Mouse (Mus musculus) brain, embryonic 14.5 days (tissue): ENCODE data around the gene Ddit4. TPM values are rescaled to one million over a fixed set of nuclear protein-coding genes. Genes with fewer than 3 reads are reported as not detected.
A peak's percentile ranks its signal among the peaks of the same experiment; 100 is the strongest.

ENCODE experiments used
- DNase-seq: peaks from one replicate; pipeline ENCODE4 v3.0.0-alpha.2; 2011; ENCODE audit warnings: low read depth
- CTCF ChIP-seq: fragments of 200-500 bp; IDR thresholded peaks from 2 replicates; pipeline ENCODE4 v1.5.1; 2012; ENCODE audit warnings: inconsistent platforms, mild to moderate bottlenecking, moderate library complexity, borderline replicate concordance; ENCODE audit not compliant: insufficient read depth, insufficient read length; ENCODE audit errors: extremely low read depth
- POLR2A ChIP-seq: fragments of 200-500 bp; IDR thresholded peaks from 2 replicates; pipeline ENCODE4 v1.6.1; 2012; ENCODE audit warnings: mild to moderate bottlenecking, inconsistent platforms, borderline replicate concordance; ENCODE audit not compliant: poor library complexity, insufficient read depth, insufficient read length, severe bottlenecking; ENCODE audit errors: extremely low read depth
- polyA plus RNA-seq: library from polyadenylated mRNA; depleted of rRNA; stranded (reverse); fragments of >200 nt; gene quantifications from 2 replicates; pipeline ENCODE4 v1.2.3, GENCODE M21; 2012

Gene Ddit4
- polyA plus RNA-seq, 1 experiment = 82.4 TPM

- no peak for DNase-seq
- TF ChIP-seq CTCF (no peak), POLR2A (no peak)
These were observed 14.2 kb upstream of the Ddit4 start for GRCm38 (mm10) chr10:59965788-59966187.

- TF ChIP-seq CTCF = no peak
- TF ChIP-seq POLR2A = no peak
- DNase-seq = no peak
These were observed 13.7 kb upstream of the Ddit4 start for GRCm38 (mm10) chr10:59965362-59965695.

- TF ChIP-seq POLR2A = no peak
- TF ChIP-seq CTCF = no peak
These were observed 13.1 kb upstream of the Ddit4 start for GRCm38 (mm10) chr10:59964504-59965361.

GRCm38 (mm10) chr10:59963609-59964008 lies 12.0 kb upstream of the Ddit4 start:
- no peak for TF ChIP-seq POLR2A
- TF ChIP-seq CTCF = no peak
- no peak for DNase-seq

More at GRCm38 (mm10) chr10:59964504-59965361, 13.1 kb upstream of the Ddit4 start:
- peak; percentile 81 for DNase-seq

GRCm38 (mm10) chr10:59959517-59959916 lies 7.9 kb upstream of the Ddit4 start:
- TF ChIP-seq CTCF (no peak), POLR2A (no peak)
- DNase-seq = no peak

GRCm38 (mm10) chr10:59958458-59958857 lies 6.8 kb upstream of the Ddit4 start:
- peak; percentile 85 for DNase-seq
- TF ChIP-seq CTCF = no peak
- no peak for TF ChIP-seq POLR2A

GRCm38 (mm10) chr10:59957171-59958149 lies 5.8 kb upstream of the Ddit4 start:
- DNase-seq = peak; percentile 94
- TF ChIP-seq CTCF (no peak), POLR2A (no peak)

- TF ChIP-seq CTCF (no peak), POLR2A (no peak)
- no peak for DNase-seq
These were observed 5.0 kb upstream of the Ddit4 start for GRCm38 (mm10) chr10:59956681-59957080.

GRCm38 (mm10) chr10:59953564-59954039 lies 2.0 kb upstream of the Ddit4 start:
- no peak for DNase-seq
- TF ChIP-seq CTCF (no peak), POLR2A (no peak)

GRCm38 (mm10) chr10:59952781-59953563 lies 1.3 kb upstream of the Ddit4 start:
- TF ChIP-seq CTCF (no peak), POLR2A (no peak)
- no peak for DNase-seq
